Mouse (Mus musculus) CH12.LX (cell line): Measurements from ENCODE around the gene Ift172.

Experiments
- CTCF ChIP-seq, 2 experiments: IDR thresholded peaks in 1 of 2; conservative IDR thresholded peaks in 1 of 2; 2 replicates each; pipeline ENCODE4 v1.5.1; 2011 to 2012; ENCODE audit warnings: low read depth in 2 of 2, low read length in 2 of 2, improper control_type of control experiment in 1 of 2, inconsistent platforms in 1 of 2, mild to moderate bottlenecking in 1 of 2, moderate library complexity in 1 of 2
- ELF1 ChIP-seq: IDR thresholded peaks from 2 replicates; pipeline ENCODE4 v1.6.1; 2014; ENCODE audit warnings: low read depth, mild to moderate bottlenecking, inconsistent platforms, low read length, improper control_type of control experiment
- EP300 ChIP-seq: IDR thresholded peaks from 2 replicates; pipeline ENCODE4 v1.6.1; 2011; ENCODE audit warnings: low read length, improper control_type of control experiment
- MAX ChIP-seq: IDR thresholded peaks from 2 replicates; pipeline ENCODE4 v1.6.1; 2011; ENCODE audit warnings: low read length, improper control_type of control experiment
- ZKSCAN1 ChIP-seq: IDR thresholded peaks from 2 replicates; pipeline ENCODE4 v1.6.1; 2012; ENCODE audit warnings: low read depth, inconsistent platforms, low read length, improper control_type of control experiment, borderline replicate concordance

DNA sequence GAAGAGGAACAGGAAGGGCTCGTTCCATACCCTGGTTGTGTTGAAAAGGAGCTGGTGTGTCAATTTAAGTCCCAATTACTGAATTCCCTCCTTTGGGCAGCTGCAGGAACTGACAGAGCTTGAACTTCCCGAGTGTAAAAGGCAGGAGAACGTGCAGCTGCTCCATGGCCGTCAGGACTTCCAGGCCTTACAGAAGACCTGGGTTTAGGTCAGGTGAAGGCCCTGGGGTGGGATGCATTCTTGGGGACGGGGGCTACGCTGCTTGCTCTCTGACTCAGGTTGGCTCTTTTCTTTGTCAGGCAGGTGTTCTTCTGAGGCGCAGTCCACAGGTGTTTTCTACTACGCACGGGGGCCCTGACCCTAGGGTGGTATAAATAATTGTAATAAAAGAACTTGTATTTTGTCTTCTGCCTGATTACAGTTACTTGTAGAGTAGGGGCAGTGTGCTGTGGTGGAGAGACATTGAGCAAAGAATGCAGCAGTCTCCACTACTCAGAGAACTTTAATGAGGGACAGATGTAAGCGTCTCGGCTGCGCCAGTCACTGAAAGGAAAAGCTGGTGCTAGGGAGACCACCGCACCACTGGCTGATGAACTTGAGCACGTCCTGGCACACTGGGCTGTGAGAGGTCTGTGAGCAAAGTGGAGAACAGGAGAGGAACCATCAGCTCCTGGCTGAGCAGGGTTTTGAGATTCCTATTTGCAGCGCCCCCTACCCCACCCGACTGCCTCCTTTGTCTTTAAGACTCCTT lies 37.9 kb downstream of the Ift172 start:
- TF ChIP-seq CTCF (conservative IDR thresholded peaks at IDR 0.05 in 1 of 2, IDR thresholded peaks at IDR 0.05 in 1 of 2; ENCODE audit: low read depth in 2 of 2, low read length in 2 of 2): peak in 1 of 2 experiments; percentile 13; a peak in 1 of 4 replicates
- TF ChIP-seq ZKSCAN1: no peak
- TF ChIP-seq EP300: no peak
- no peak for TF ChIP-seq ELF1
- TF ChIP-seq MAX: no peak
